16 mouse cellular contexts compared by ENCODE assay signal in the genomic region with DNA sequence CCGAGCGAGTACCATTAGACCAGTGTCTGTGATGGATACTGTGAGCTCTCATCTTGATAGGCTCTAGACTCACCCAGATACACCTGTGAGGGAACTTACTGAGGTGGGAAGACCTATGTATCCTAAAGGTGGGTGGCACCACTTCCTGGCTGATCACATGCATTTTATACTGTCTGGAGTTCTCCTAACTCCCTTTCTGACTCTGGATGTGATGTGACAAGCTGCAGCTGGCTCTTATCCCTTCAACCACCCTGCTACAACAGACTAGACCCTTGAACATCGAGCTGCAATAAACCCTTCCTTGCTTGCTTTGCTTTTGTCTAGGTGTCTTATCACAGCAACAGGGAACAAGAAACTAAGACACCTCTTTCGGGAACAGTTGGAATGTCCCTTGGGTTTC.
"Had no signal": no experiment of that assay in that cellular context is flagged by ENCODE, and none has a peak within 500 bp of the region (broad histone marks: within the 10 kb centered on the region; RNA-seq: fewer than 3 reads in every experiment).

No protein-coding gene starts in this region.

- H3K9ac ChIP-seq: liver, embryonic 14.5 days; neural tube, embryonic 13.5 days; neural tube, embryonic 15.5 days had no signal

- H3K4me2 ChIP-seq: neural tube, embryonic 13.5 days; neural tube, embryonic 15.5 days had no signal

- H3K36me3 ChIP-seq: midbrain, embryonic 10.5 days; neural tube, embryonic 13.5 days; neural tube, embryonic 15.5 days had no signal

- DNase-seq: lung, adult 2 months; lung, postnatal 10 days; lung, postnatal 4 days; retina, postnatal 1 day; right cerebral cortex, adult 18-20 months; right cerebral cortex, postnatal 25 days; right cerebral cortex, postnatal 4 days; spleen, adult 18-20 months; thymus, adult 18-20 months; thymus, postnatal 14 days; thymus, postnatal 36 days had no signal

- H3K9me3 ChIP-seq: midbrain, embryonic 10.5 days; neural tube, embryonic 13.5 days; neural tube, embryonic 15.5 days had no signal

- H3K27me3 ChIP-seq: neural tube, embryonic 13.5 days; neural tube, embryonic 15.5 days had no signal

- H3K27ac ChIP-seq: liver, embryonic 14.5 days; midbrain, embryonic 10.5 days; neural tube, embryonic 15.5 days had no signal

- H3K4me3 ChIP-seq: midbrain, embryonic 10.5 days; myocyte; neural tube, embryonic 13.5 days; neural tube, embryonic 15.5 days had no signal
